Mouse (Mus musculus) ES-E14 (cell line): ENCODE results near the gene Clec4a1. TPM values are rescaled to one million over a fixed set of nuclear protein-coding genes. Genes with fewer than 3 reads are reported as not detected.

Experiments
- DNase-seq: peaks from one replicate; pipeline ENCODE4 v3.0.0-alpha.2; 2013; ENCODE audit warnings: low read depth, low spot score
- H3K27ac ChIP-seq: 2 replicates; pipeline ENCODE4 v1.5.1; 2012; ENCODE audit warnings: low read depth, mild to moderate bottlenecking, low read length, moderate library complexity, mixed read lengths; ENCODE audit not compliant: poor library complexity, insufficient read depth, severe bottlenecking
- H3K36me3 ChIP-seq: 2 replicates; pipeline ENCODE4 v1.6.1; 2012; ENCODE audit warnings: mild to moderate bottlenecking, low read length, moderate library complexity, mixed read lengths; ENCODE audit not compliant: control insufficient read depth, poor library complexity, insufficient read depth, severe bottlenecking
- H3K4me1 ChIP-seq, 2 experiments: fragments of 150-350 bp in 1 of 2; sonication (generic) in 1 of 2; 2 replicates each; pipeline ENCODE4 v1.6.1; 2012; ENCODE audit warnings: low read length in 2 of 2, mild to moderate bottlenecking in 1 of 2, mixed read lengths in 1 of 2; ENCODE audit not compliant: control insufficient read depth in 2 of 2, insufficient read depth in 2 of 2, poor library complexity in 1 of 2
- H3K4me3 ChIP-seq, 2 experiments: fragments of 150-350 bp in 1 of 2; sonication (generic) in 1 of 2; 2 replicates each; pipeline ENCODE4 v1.5.1; 2012; ENCODE audit warnings: low read length in 2 of 2, low read depth in 1 of 2, mild to moderate bottlenecking in 1 of 2, mixed read lengths in 1 of 2; ENCODE audit not compliant: insufficient read depth in 1 of 2, poor library complexity in 1 of 2, severe bottlenecking in 1 of 2
- H3K9ac ChIP-seq: 2 replicates; pipeline ENCODE4 v1.6.1; 2012; ENCODE audit warnings: low read depth, mild to moderate bottlenecking, low read length, mixed read lengths; ENCODE audit not compliant: poor library complexity, insufficient read depth, severe bottlenecking
- H3K9me3 ChIP-seq: fragments of 150-350 bp; sonication (generic); 2 replicates; pipeline ENCODE4 v1.6.1; 2012; ENCODE audit warnings: low read depth, mild to moderate bottlenecking, low read length; ENCODE audit not compliant: control insufficient read depth, insufficient read depth
- CHD2 ChIP-seq: IDR thresholded peaks from 2 replicates; pipeline ENCODE4 v1.6.1; 2014; ENCODE audit warnings: mild to moderate bottlenecking, low read depth, low read length, inconsistent platforms
- HCFC1 ChIP-seq: IDR thresholded peaks from 2 replicates; pipeline ENCODE4 v1.6.1; 2012; ENCODE audit warnings: low read length, inconsistent platforms, borderline replicate concordance; ENCODE audit not compliant: insufficient read depth
- MAFK ChIP-seq: IDR thresholded peaks from 2 replicates; pipeline ENCODE4 v1.6.1; 2014; ENCODE audit warnings: mild to moderate bottlenecking, low read depth, low read length, inconsistent platforms; ENCODE audit not compliant: insufficient read depth
- ZC3H11A ChIP-seq: IDR thresholded peaks from 2 replicates; pipeline ENCODE4 v1.6.1; 2012; ENCODE audit warnings: low read depth, mild to moderate bottlenecking, inconsistent platforms, low read length, borderline replicate concordance
- ZNF384 ChIP-seq: IDR thresholded peaks from 2 replicates; pipeline ENCODE4 v1.6.1; 2012; ENCODE audit warnings: low read depth, low read length, inconsistent platforms
- in situ Hi-C, 2 experiments: fragments of 600-800 bp; cut with MboI; formaldehyde crosslinking; loops; one replicate each; pipeline ENCODE4 v1.15.1; 2025; ENCODE audit warnings: low sequenced_read_pairs in 2 of 2, inconsistent platforms in 1 of 2; ENCODE audit not compliant: unreplicated experiment in 2 of 2
- total RNA-seq: library from RNA; depleted of rRNA; stranded (reverse); fragments of 300-350 nt; gene quantifications from 2 replicates; pipeline ENCODE4 v1.2.3, GENCODE M21; 2012; rRNA removed

The Clec4a1 gene
- total RNA-seq, 1 experiment, result not detected

DNA sequence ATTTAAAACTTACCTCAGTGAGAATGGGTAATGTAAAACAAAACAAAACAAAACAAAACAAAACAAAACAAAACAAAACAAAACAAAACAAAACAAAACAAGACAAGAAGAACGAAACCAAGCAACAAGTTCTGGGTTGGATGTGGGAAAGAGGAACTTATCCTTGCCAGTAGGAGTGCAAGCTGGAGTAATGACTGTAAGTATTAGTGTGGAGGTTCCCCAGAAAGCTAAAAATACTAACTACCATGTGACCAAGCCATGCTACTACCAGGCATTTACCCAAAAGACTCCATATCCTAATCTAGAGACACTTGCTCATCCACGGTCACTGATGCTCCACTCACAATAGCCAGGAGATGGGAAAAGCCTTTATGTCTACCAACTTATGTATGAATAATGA is 25.1 kb downstream of the Clec4a1 start:
- Histone ChIP-seq H3K4me1 (no peaks in the 10 kb centered on the region), H3K27ac (no peak overlapping the region), H3K9me3 (no peaks in the 10 kb centered on the region; the same call in 1 of the 2 replicates), H3K36me3 (no peaks in the 10 kb centered on the region), H3K9ac (no peak overlapping the region), H3K4me3 (no peak overlapping the region)
- DNase-seq, result no peak
- in situ Hi-C loops, result no loop called here
- TF ChIP-seq ZNF384 (no peak), MAFK (no peak), CHD2 (no peak), ZC3H11A (no peak), HCFC1 (no peak)

- in situ Hi-C loops, result no loop called here
- Histone ChIP-seq H3K27ac (no peak within 1 kb of the TSS), H3K4me1 (no peaks in the 10 kb centered on the region), H3K36me3 (no peaks in the 10 kb centered on the region), H3K9me3 (peaks cover 2% of the 10 kb centered on the region; the same call in 1 of the 2 replicates), H3K9ac (no peak within 1 kb of the TSS), H3K4me3 (no peak within 1 kb of the TSS)
- DNase-seq, result no peak
- no peak for TF ChIP-seq MAFK
- no peak for TF ChIP-seq HCFC1
- TF ChIP-seq CHD2, result no peak
- TF ChIP-seq ZNF384, result no peak
- TF ChIP-seq ZC3H11A, result no peak
Observed at GRCm38 (mm10) chr6:122952401-122952800, 30.8 kb downstream of the Clec4a1 start, which contains the start of gene Clec4a3. Gene Clec4a3 (plus strand): TSS chr6:122952515.

DNA sequence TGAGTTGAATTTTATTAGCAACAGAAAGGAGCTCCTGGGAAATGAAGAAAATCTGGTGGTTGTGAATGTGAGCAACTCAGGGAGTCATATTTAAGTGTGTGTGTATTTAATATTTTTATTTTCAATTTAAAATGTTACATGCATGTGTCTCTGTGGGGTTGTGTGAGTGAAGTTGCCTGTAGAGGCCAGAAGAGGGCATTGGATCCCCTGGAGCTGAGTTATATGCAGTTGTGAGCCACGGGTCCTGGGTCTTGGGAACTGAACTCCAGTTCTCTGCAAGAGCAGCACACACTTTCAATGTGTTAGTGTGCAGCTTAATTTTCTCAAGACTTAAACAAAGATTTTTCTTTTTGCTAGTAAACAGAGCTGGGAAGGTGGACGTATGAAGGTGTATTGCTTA is 42.9 kb downstream of the Clec4a1 start:
- in situ Hi-C loops, result no loop called here
- Histone ChIP-seq H3K27ac (no peak overlapping the region), H3K9ac (no peak overlapping the region), H3K36me3 (no peaks in the 10 kb centered on the region), H3K9me3 (peaks cover 7% of the 10 kb centered on the region), H3K4me1 (no peaks in the 10 kb centered on the region), H3K4me3 (no peak overlapping the region)
- no peak for DNase-seq
- TF ChIP-seq MAFK (no peak), ZC3H11A (no peak), ZNF384 (no peak), HCFC1 (no peak), CHD2 (no peak)

DNA sequence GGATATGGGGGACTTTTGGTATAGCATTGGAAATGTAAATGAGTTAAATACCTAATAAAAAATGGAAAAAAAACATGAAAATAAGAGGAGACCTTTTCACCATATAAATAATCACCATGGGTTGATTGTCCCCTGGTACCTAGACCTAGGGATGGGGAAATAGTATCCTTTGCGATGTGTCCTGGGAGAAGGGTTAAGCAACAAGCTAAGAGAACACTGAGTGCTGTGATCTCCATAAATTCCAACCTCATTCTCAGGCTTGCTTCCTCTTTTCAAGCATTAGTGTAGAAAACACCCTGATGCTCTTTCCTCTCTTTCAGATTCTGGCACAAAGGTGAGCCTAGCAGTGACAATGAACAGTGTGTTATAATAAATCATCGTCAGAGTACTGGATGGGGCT is 47.4 kb downstream of the Clec4a1 start:
- TF ChIP-seq MAFK (no peak), HCFC1 (no peak), ZNF384 (no peak), ZC3H11A (no peak), CHD2 (no peak)
- no peak overlapping the region for H3K4me3 ChIP-seq
- H3K4me1 ChIP-seq, result no peaks in the 10 kb centered on the region
- no peak overlapping the region for H3K9ac ChIP-seq
- H3K27ac ChIP-seq, result no peak overlapping the region
- in situ Hi-C loops, result no loop called here
- DNase-seq, result no peak
- H3K9me3 ChIP-seq, result no peaks in the 10 kb centered on the region; the same call in 1 of the 2 replicates
- H3K36me3 ChIP-seq, result no peaks in the 10 kb centered on the region

Other genes starting within 250 kb of the Clec4a1 start
- 89.3 and 138 TPM in 2 replicates for gene Nanog, start 214.4 kb upstream of the Clec4a1 start, total RNA-seq
- 890 and 1,987 TPM in 2 replicates for gene Slc2a3, start 120.2 kb upstream of the Clec4a1 start, total RNA-seq
- 1.3 and 1.7 TPM in 2 replicates for gene Foxj2, start 101.9 kb upstream of the Clec4a1 start, total RNA-seq
- 0.22 TPM in 1 of 2 replicates, not detected in the other for gene C3ar1, start 65.7 kb upstream of the Clec4a1 start, total RNA-seq
- 32.9 and 40.4 TPM in 2 replicates for gene Necap1, start 47.4 kb upstream of the Clec4a1 start, total RNA-seq
- not detected in 2 replicates for gene Clec4a3, start 30.7 kb downstream of the Clec4a1 start, total RNA-seq
- gene Clec4a4, start 68.5 kb downstream of the Clec4a1 start, total RNA-seq, result not detected in 2 replicates
- gene Clec4b1, start 128.1 kb downstream of the Clec4a1 start, total RNA-seq, result not detected in 2 replicates
- not detected in 2 replicates for gene Clec4a2, start 184.6 kb downstream of the Clec4a1 start, total RNA-seq